8 mouse cellular contexts compared by ENCODE assay signal in the genomic region with DNA sequence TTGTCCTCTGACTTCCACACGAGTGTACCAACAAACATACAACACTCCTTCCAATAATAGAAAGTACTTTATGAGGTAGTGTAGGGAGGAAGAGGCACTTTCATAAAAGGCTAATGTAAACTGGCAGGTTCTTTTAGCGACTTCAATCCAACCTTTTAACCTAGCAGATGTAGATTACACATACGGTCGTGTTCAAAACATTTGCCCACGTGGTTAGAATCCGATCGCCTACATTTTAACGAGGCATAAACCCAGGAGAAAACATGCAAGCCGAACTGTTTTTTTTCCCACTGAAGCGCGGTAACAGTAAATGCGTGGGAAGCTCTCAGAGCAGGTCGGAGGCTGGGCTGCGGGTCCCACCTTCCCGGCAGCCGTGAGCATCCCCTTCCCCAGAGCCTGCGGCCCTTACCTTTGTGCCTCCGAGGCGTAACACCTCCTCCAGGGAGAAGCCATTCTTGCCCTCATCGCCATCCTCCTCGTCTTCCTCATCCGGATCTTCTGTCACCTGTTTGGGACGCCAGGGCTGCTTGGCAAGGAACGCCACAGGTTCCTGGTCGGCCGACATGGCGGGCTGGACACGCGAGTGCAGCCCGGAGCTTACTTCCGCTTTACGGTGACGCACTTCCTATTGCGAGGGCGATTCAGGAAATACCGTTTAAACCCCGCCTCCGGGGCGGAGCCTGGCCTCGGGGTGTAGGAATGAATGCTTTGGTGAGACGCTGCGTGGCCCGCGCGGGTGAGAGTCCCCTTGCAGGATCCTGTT. TPM values are rescaled to one million over a fixed set of nuclear protein-coding genes. Genes with fewer than 3 reads are reported as not detected.
DNase-seq lines count a peak whose midpoint lies in the region; ATAC-seq and TF ChIP-seq lines count a peak whose summit lies in the region.

A gene (minus strand): TSS at position 601 of the 763 bp plus-strand sequence.
A gene (plus strand): TSS at position 671 of the 763 bp plus-strand sequence.

- TF ChIP-seq POLR2A in MEL (IDR thresholded peaks at IDR 0.05; ENCODE audit: control insufficient read depth in 1 of 2, insufficient read depth in 1 of 2, low read depth in 1 of 2, low read length in 2 of 2, poor library complexity in 1 of 2): peak; percentile 65 to 88; a peak in 3 of 4 replicates
- TF ChIP-seq POLR2A in cerebellum, adult 2 months (IDR thresholded peaks at IDR 0.05; ENCODE audit: borderline replicate concordance, insufficient read depth, low read length): peak; percentile 88

- peaks cover 7 to 32% of the 10 kb centered on the region in 2 experiments for H3K36me3 ChIP-seq in MEL (ENCODE audit: control insufficient read depth in 1 of 2, insufficient read depth in 2 of 2, low read length in 2 of 2)
- peaks cover 23% of the 10 kb centered on the region for H3K36me3 ChIP-seq in lung, embryonic 16.5 days (ENCODE audit: control insufficient read depth, insufficient read depth, low read length)

- no peaks in the 10 kb centered on the region for H3K9me3 ChIP-seq in MEL (replicated peaks; ENCODE audit: insufficient read depth, low read length)
- H3K9me3 ChIP-seq in lung, embryonic 16.5 days (ENCODE audit: control insufficient read depth, low read length): no peaks in the 10 kb centered on the region

- no peak for TF ChIP-seq EP300 in MEL (IDR thresholded peaks at IDR 0.05; ENCODE audit: low read depth in 1 of 2, low read length in 2 of 2)

- H3K79me2 ChIP-seq in MEL (ENCODE audit: control insufficient read depth, insufficient read depth, low read length, poor library complexity): peaks cover 42% of the 10 kb centered on the region

- peak within 1 kb of the TSS; percentile 66 for H3K27ac ChIP-seq in MEL (ENCODE audit: control insufficient read depth, low read depth, low read length)
- peak within 1 kb of the TSS; percentile 33 for H3K27ac ChIP-seq in cerebellum, adult 2 months (ENCODE audit: insufficient read depth, low read length)
- peak within 1 kb of the TSS; percentile 59 for H3K27ac ChIP-seq in lung, embryonic 16.5 days (ENCODE audit: low read length)

- peak within 1 kb of the TSS; percentile 84 to 86 for H3K4me3 ChIP-seq in MEL (ENCODE audit: control insufficient read depth in 1 of 2, insufficient read depth in 1 of 2, low read depth in 2 of 2, low read length in 2 of 2)
- H3K4me3 ChIP-seq in cerebellum, adult 2 months (replicated peaks; ENCODE audit: insufficient read depth, low read depth, low read length): peak within 1 kb of the TSS; percentile 93
- peak within 1 kb of the TSS; percentile 79 for H3K4me3 ChIP-seq in lung, embryonic 16.5 days (ENCODE audit: low read length)

- peak; percentile 97 to 99 for ATAC-seq in hematopoietic stem cell, adult 5-6 weeks (replicated peaks in 1 of 2; ENCODE audit: insufficient read depth in 1 of 2, low FRiP score in 2 of 2, low TSS enrichment in 1 of 2, low read depth in 1 of 2, poor library complexity in 2 of 2, severe bottlenecking in 2 of 2)
- peak; percentile 100 for ATAC-seq in lung, embryonic 16.5 days (ENCODE audit: low read depth)

- TF ChIP-seq RAD21 in MEL (IDR thresholded peaks at IDR 0.05; ENCODE audit: low read depth, low read length): no peak

- DNase-seq in MEL (ENCODE audit: low read depth, low spot score): peak; percentile 99
- DNase-seq in cerebellum, adult 2 months: peak; percentile 97 to 98
- peak; percentile 99 for DNase-seq in forelimb bud, embryonic 11.5 days (ENCODE audit: low read depth, low spot score)
- peak; percentile 92 for DNase-seq in layer of hippocampus, adult 9-10 months (ENCODE audit: low spot score)
- DNase-seq in ovary, postnatal 10 days (ENCODE audit: low spot score): peak; percentile 85
- DNase-seq in thymus, postnatal 10 days (ENCODE audit: low spot score in 2 of 2): peak; percentile 92 to 93

- peak within 1 kb of the TSS; percentile 62 for H3K4me2 ChIP-seq in lung, embryonic 16.5 days (ENCODE audit: low read depth, low read length)

- no peaks in the 10 kb centered on the region for H3K27me3 ChIP-seq in MEL (ENCODE audit: control insufficient read depth in 1 of 2, insufficient read depth in 2 of 2, low read length in 2 of 2)
- no peaks in the 10 kb centered on the region for H3K27me3 ChIP-seq in cerebellum, adult 2 months (ENCODE audit: control insufficient read depth, insufficient read depth, low read length)
- no peaks in the 10 kb centered on the region for H3K27me3 ChIP-seq in lung, embryonic 16.5 days (ENCODE audit: control insufficient read depth, insufficient read depth, low read depth, low read length)

- TF ChIP-seq CTCF in MEL (IDR thresholded peaks at IDR 0.05 in 2 of 3, conservative IDR thresholded peaks at IDR 0.05 in 1 of 3; ENCODE audit: control insufficient read depth in 1 of 3, insufficient read depth in 1 of 3, low read depth in 2 of 3, low read length in 3 of 3, poor library complexity in 1 of 3, severe bottlenecking in 1 of 3): no peak
- TF ChIP-seq CTCF in cerebellum, adult 2 months (IDR thresholded peaks at IDR 0.05; ENCODE audit: borderline replicate concordance, insufficient read depth, low read depth, low read length): no peak

- peak within 1 kb of the TSS; percentile 91 for H3K9ac ChIP-seq in MEL (ENCODE audit: control insufficient read depth, low read depth, low read length, poor library complexity, severe bottlenecking)
- peak within 1 kb of the TSS; percentile 81 for H3K9ac ChIP-seq in lung, embryonic 16.5 days (ENCODE audit: low read length)

- H3K4me1 ChIP-seq in MEL (ENCODE audit: control insufficient read depth in 1 of 2, insufficient read depth in 2 of 2, low read length in 2 of 2): peaks cover 8 to 14% of the 10 kb centered on the region in 2 experiments
- H3K4me1 ChIP-seq in cerebellum, adult 2 months (ENCODE audit: control insufficient read depth, insufficient read depth, low read length): peaks cover 5% of the 10 kb centered on the region; the same call in 1 of the 2 replicates
- peaks cover 8% of the 10 kb centered on the region; the same call in 1 of the 2 replicates for H3K4me1 ChIP-seq in lung, embryonic 16.5 days (replicated peaks; ENCODE audit: control insufficient read depth, insufficient read depth, low read length)

- WGBS in cerebellum, adult 2 months: under 1% methylated on average over 45 of the region's 45 CpGs
- under 1% methylated on average over 45 of the region's 45 CpGs for WGBS in lung, embryonic 16.5 days

TF ChIP-seq in MEL, 35 proteins besides CTCF, POLR2A, EP300 and RAD21 (continues in another document):
- TF ChIP-seq ETS1 (IDR thresholded peaks at IDR 0.05; ENCODE audit: low read depth, low read length) (peak; percentile 57; the same call in 1 of the 2 replicates), GABPA (IDR thresholded peaks at IDR 0.05; ENCODE audit: low read depth, low read length) (no peak), TAL1 (IDR thresholded peaks at IDR 0.05; ENCODE audit: low read length) (no peak), SMC3 (IDR thresholded peaks at IDR 0.05; ENCODE audit: low read depth, low read length) (no peak), JUND (IDR thresholded peaks at IDR 0.05; ENCODE audit: low read depth, low read length) (no peak; the same call in 1 of the 2 replicates), USF2 (IDR thresholded peaks at IDR 0.05; ENCODE audit: borderline replicate concordance in 1 of 2, insufficient read depth in 1 of 2, low read depth in 1 of 2, low read length in 2 of 2) (no peak), MXI1 (IDR thresholded peaks at IDR 0.05; ENCODE audit: low read depth, low read length) (peak; percentile 97), CHD1 (IDR thresholded peaks at IDR 0.05; ENCODE audit: low read depth, low read length) (no peak), KAT2A (conservative IDR thresholded peaks at IDR 0.05; ENCODE audit: low read depth, low read length) (no peak; the same call in 1 of the 2 replicates), NRF1 (IDR thresholded peaks at IDR 0.05; ENCODE audit: insufficient read depth, low read depth, low read length, poor library complexity, severe bottlenecking) (0 out of 2 replicates have a peak, but pooled peaks have one; percentile 7), ZNF384 (IDR thresholded peaks at IDR 0.05; ENCODE audit: low read depth, low read length) (no peak), TBP (IDR thresholded peaks at IDR 0.05; ENCODE audit: low read depth, low read length) (peak; percentile 71), MYB (IDR thresholded peaks at IDR 0.05; ENCODE audit: low read depth, low read length) (no peak), RCOR1 (IDR thresholded peaks at IDR 0.05; ENCODE audit: low read depth, low read length) (no peak), TCF12 (IDR thresholded peaks at IDR 0.05; ENCODE audit: low read depth, low read length) (peak; percentile 59), MAZ (IDR thresholded peaks at IDR 0.05; ENCODE audit: low read depth, low read length) (0 out of 2 replicates have a peak, but pooled peaks have one; percentile 47), ZMIZ1 (IDR thresholded peaks at IDR 0.05; ENCODE audit: low read depth, low read length) (peak; percentile 87), POLR2AphosphoS2 (IDR thresholded peaks at IDR 0.05; ENCODE audit: low read length) (peak; percentile 85), NELFE (IDR thresholded peaks at IDR 0.05; ENCODE audit: low read depth, low read length) (peak; percentile 80), ZKSCAN1 (IDR thresholded peaks at IDR 0.05; ENCODE audit: low read depth, low read length) (no peak), ZC3H11A (IDR thresholded peaks at IDR 0.05; ENCODE audit: low read depth, low read length) (no peak), MYC (IDR thresholded peaks at IDR 0.05; ENCODE audit: low read depth, low read length) (peak; percentile 89), CHD2 (IDR thresholded peaks at IDR 0.05; ENCODE audit: low read length) (no peak), UBTF (IDR thresholded peaks at IDR 0.05; ENCODE audit: borderline replicate concordance, insufficient read depth, low read depth, low read length) (0 out of 2 replicates have a peak, but pooled peaks have one; percentile 18), GATA1 (IDR thresholded peaks at IDR 0.05; ENCODE audit: low read depth, low read length) (no peak)

RNA-seq across cellular contexts. Expression of the first gene that starts in this region (rescaled TPM):
- 72.2 and 80.7 TPM in 2 replicates for total RNA-seq in MEL (2012; rRNA removed)
- polyA plus RNA-seq in MEL (2012; ENCODE audit: insufficient read depth in 1 of 2, insufficient read length in 2 of 2, low read depth in 1 of 2, low replicate concordance in 2 of 2, missing spikeins in 1 of 2): 100 to 1,000 TPM in 1 of 2 experiments, 10 to 100 TPM in 1; 69.9 to 128 TPM
- polyA plus RNA-seq in cerebellum, adult 2 months (2012; rRNA removed): 20.9 and 21.5 TPM in 2 replicates
- 157 and 297 TPM in 2 replicates for total RNA-seq in hematopoietic stem cell, adult 5-6 weeks (2017)
- 44.2 and 56.1 TPM in 2 replicates for polyA plus RNA-seq in lung, embryonic 16.5 days (2015; fragmentation: Nextera tagmentation; extraction: Ambion mirVana)

RNA-seq across cellular contexts. Expression of the second gene that starts in this region (rescaled TPM):
- 22.6 TPM in 2 replicates for total RNA-seq in MEL (2012; rRNA removed)
- polyA plus RNA-seq in MEL (2012; ENCODE audit: insufficient read depth in 1 of 2, insufficient read length in 2 of 2, low read depth in 1 of 2, low replicate concordance in 2 of 2, missing spikeins in 1 of 2): 10 to 100 TPM in 1 of 2 experiments, not detected in 1; 29.3 TPM
- polyA plus RNA-seq in cerebellum, adult 2 months (2012; rRNA removed): 45.3 and 46.7 TPM in 2 replicates
- 39.7 and 46.3 TPM in 2 replicates for total RNA-seq in hematopoietic stem cell, adult 5-6 weeks (2017)
- polyA plus RNA-seq in lung, embryonic 16.5 days (2015; fragmentation: Nextera tagmentation; extraction: Ambion mirVana): 54.0 and 56.8 TPM in 2 replicates

Comparison
In these comparisons a context has a peak if more than half of its experiments do, and no peak if none do; other contexts are left out.
1. Peak in every context shown above with its lines: DNase-seq, ATAC-seq, H3K4me3 ChIP-seq and H3K27ac ChIP-seq.